Mouse (Mus musculus) brain, adult 10 weeks (tissue): ENCODE results near the gene Slc46a3. TPM values are rescaled to one million over a fixed set of nuclear protein-coding genes. Genes with fewer than 3 reads are reported as not detected.

Experiments
- polyA plus RNA-seq: library from polyadenylated mRNA; stranded (reverse); fragments of 350-450 nt; fragmentation: Illumina TruSeq; extraction: RNeasy Lipid Tissue Mini Kit (QIAGEN cat#74804); gene quantifications from one replicate; pipeline ENCODE4 v1.2.3, GENCODE M21; 2015; ENCODE audit warnings: low read depth, low replicate concordance

Gene Slc46a3
- 9.2 TPM for polyA plus RNA-seq

GRCm38 (mm10) chr5:147894455-147895076 is at the start of gene Slc46a3:
TSS of gene Slc46a3 (minus strand) at chr5:147894815.

GRCm38 (mm10) chr5:147860449-147861261 is 34.0 kb downstream of the Slc46a3 start, which contains the start of gene Pomp:
TSS of gene Pomp (plus strand) at chr5:147860461.

Other genes with a start within 250 kb of the Slc46a3 start
- 25.9 TPM for gene Flt1, start 168.8 kb downstream of the Slc46a3 start, polyA plus RNA-seq
- 300 TPM for gene Pomp, start 34.4 kb downstream of the Slc46a3 start, polyA plus RNA-seq
- 24.5 TPM for gene Mtus2, start 62.5 kb upstream of the Slc46a3 start, polyA plus RNA-seq